Mouse (Mus musculus) myocyte (in vitro differentiated cells): Measurements from ENCODE around the gene Cd9.

Experiments used
- POLR2A ChIP-seq: IDR thresholded peaks from one replicate; pipeline ENCODE4 v1.6.1; 2011; ENCODE audit warnings: low read depth, mild to moderate bottlenecking, control low read depth, moderate library complexity; ENCODE audit not compliant: insufficient read length
- POLR2AphosphoS2 ChIP-seq: IDR thresholded peaks from one replicate; pipeline ENCODE4 v1.6.1; 2011; ENCODE audit warnings: low read depth, control low read depth; ENCODE audit not compliant: insufficient read length
- USF1 ChIP-seq: IDR thresholded peaks from one replicate; pipeline ENCODE4 v1.6.1; 2011; ENCODE audit warnings: low read depth, mild to moderate bottlenecking, control low read depth, moderate library complexity

DNA sequence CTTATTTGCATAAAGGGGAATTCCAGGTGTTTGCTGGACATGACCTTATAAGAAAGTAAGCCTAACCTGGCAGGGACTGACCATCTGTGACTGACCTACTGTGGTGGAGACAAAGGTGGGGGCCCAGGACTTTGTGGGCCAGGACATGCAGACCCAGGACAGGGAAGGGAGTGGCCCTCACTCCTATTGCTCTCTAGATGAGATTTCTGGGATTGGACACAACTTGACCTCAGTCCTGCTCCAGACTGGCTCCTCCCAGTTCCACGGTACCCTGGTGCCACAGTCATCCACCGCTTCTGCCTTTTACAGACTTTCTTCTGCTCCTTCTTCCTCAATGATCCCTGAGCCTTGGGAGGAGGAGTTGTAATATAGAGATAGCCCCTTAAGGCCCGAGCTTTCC, 63.6 kb downstream of the Cd9 start:
- TF ChIP-seq POLR2A (no peak), USF1 (no peak), POLR2AphosphoS2 (no peak)
